Mouse (Mus musculus) forebrain, postnatal 0 days (tissue): Measurements from ENCODE around the gene Stab2. TPM values are rescaled to one million over a fixed set of nuclear protein-coding genes. Genes with fewer than 3 reads are reported as not detected.
A peak's percentile ranks its signal among the peaks of the same experiment; 100 is the strongest.

Experiments used
- ATAC-seq: fragments of 200-750 bp; cut with Nextera tagmentation; 2 replicates; pipeline ENCODE4 v1.8.0; 2017; ENCODE audit warnings: mild to moderate bottlenecking, moderate library complexity
- DNase-seq: peaks from one replicate; pipeline ENCODE4 v3.0.0-alpha.2; 2015
- H3K27ac ChIP-seq: fragments of 300-500 bp; sonication (generic); 2 replicates; pipeline ENCODE4 v1.5.1; 2014; ENCODE audit warnings: low read depth, mild to moderate bottlenecking, antibody characterized with exemption, low read length, moderate library complexity, mixed read lengths
- H3K27me3 ChIP-seq: fragments of 300-500 bp; sonication (generic); 2 replicates; pipeline ENCODE4 v1.6.1; 2014; ENCODE audit warnings: mild to moderate bottlenecking, low read length, mixed read lengths; ENCODE audit not compliant: insufficient read depth
- H3K36me3 ChIP-seq: fragments of 300-500 bp; sonication (generic); 2 replicates; pipeline ENCODE4 v1.6.1; 2014; ENCODE audit warnings: mild to moderate bottlenecking, moderate library complexity; ENCODE audit not compliant: insufficient read depth
- H3K4me1 ChIP-seq: fragments of 300-500 bp; sonication (generic); 2 replicates; pipeline ENCODE4 v1.6.1; 2014; ENCODE audit warnings: antibody characterized with exemption; ENCODE audit not compliant: insufficient read depth
- H3K4me2 ChIP-seq: fragments of 300-500 bp; sonication (generic); 2 replicates; pipeline ENCODE4 v1.6.1; 2014; ENCODE audit warnings: low read depth, mild to moderate bottlenecking, moderate library complexity
- H3K4me3 ChIP-seq: fragments of 300-500 bp; sonication (generic); 2 replicates; pipeline ENCODE4 v1.5.1; 2014; ENCODE audit warnings: low read depth, low read length, mixed read lengths
- H3K9ac ChIP-seq: fragments of 300-500 bp; sonication (generic); 2 replicates; pipeline ENCODE4 v1.6.1; 2014; ENCODE audit warnings: mild to moderate bottlenecking
- H3K9me3 ChIP-seq: fragments of 300-500 bp; sonication (generic); 2 replicates; pipeline ENCODE4 v1.6.1; 2016; ENCODE audit warnings: low read length
- CTCF ChIP-seq: sonication (generic); IDR thresholded peaks from 2 replicates; pipeline ENCODE4 v1.5.1; 2016; ENCODE audit warnings: antibody characterized with exemption, control low read depth, low read depth
- WGBS: fragments of 180-500 bp; shearing (Covaris S2); extraction: QIAGEN DNeasy Blood & Tissue Kit; methylation state at CpG from one replicate; pipeline ENCODE4 v1.1.7; 2014; 5-methylcytosine and 5-hydroxymethylcytosine counted together
- polyA plus RNA-seq: library from polyadenylated mRNA; unstranded; fragments of >200 nt; fragmentation: Nextera tagmentation; extraction: Ambion mirVana; gene quantifications from 2 replicates; pipeline ENCODE4 v1.2.1, GENCODE M21; 2015
- total RNA-seq: library from RNA; depleted of rRNA; stranded (reverse); fragments of >200 nt; gene quantifications from 2 replicates; pipeline ENCODE4 v1.2.3, GENCODE M21; 2014

Gene Stab2
- total and polyA plus RNA-seq, 2 experiments from 2014 or later: 0.08 to 0.19 TPM

DNA sequence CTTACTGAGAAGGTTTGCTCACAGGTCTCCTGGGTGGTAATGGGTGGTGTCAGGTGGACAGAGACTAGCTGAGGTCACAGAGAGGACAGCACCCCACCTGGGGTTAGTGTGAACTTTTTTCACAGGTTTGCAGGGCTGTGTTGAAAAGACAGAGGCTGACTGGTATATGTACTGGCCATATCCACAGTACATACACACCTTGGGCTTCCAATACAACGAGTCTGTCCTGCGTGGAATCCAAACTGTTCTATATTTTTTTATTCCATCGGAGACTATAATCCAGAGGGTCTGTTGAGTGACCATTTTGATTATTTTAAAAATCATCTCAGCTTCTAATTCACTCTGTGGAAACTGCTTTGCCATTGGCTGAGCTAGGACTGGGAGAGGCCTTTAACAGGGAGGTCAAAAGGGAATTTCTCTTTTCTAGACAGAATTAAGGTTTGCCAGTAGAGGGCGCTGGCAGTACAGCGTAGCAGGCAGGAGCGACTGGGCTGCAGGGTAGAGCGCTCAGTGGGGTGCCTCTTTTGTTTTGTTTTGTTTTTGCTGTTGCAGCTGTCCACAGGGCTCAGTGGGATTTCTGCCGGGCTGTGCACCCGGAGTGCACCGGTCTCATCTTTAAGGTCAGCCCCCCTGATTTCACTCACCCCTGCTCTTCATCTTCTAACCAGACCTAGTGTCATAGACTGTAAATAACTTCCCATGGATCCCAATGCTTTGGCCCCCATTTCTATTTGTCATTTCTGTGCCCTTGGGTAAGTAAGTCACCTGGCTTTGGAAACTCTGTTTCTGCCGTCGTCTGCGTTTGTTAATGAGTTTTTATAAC is 35.9 kb downstream of the Stab2 start:
- TF ChIP-seq CTCF: peak; percentile 79
- peak; percentile 63 for ATAC-seq
- peak overlapping the region; percentile 18; the same call in 1 of the 2 replicates for H3K9ac ChIP-seq
- H3K4me1 ChIP-seq: no peaks in the 10 kb centered on the region
- no peaks in the 10 kb centered on the region for H3K36me3 ChIP-seq
- no peak overlapping the region for H3K4me3 ChIP-seq
- H3K27ac ChIP-seq: no peak overlapping the region
- H3K27me3 ChIP-seq: no peaks in the 10 kb centered on the region
- no peaks in the 10 kb centered on the region for H3K9me3 ChIP-seq
- DNase-seq: peak; percentile 78
- peak overlapping the region; percentile 41 for H3K4me2 ChIP-seq
- WGBS: 23% methylated on average over 13 of the region's 13 CpGs

DNA sequence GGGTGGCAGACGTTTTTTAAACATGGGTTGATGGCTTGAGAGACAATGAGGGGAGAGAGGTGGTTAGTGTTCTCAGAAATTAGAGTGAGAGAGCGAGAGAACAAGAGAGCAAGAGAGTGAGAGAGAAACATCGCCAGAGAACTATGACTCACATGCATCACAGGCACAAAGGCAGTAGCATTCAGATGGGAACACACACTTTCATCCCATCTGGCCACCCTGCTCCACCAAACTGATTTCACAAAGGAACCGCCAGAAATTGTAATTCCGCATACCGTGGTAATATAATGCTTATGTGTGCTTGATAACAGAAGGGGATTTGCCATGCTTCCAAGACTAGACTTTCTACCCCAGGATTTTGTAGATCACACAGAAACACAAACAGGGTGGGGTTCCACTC is 38.5 kb downstream of the Stab2 start:
- Histone ChIP-seq H3K36me3 (no peaks in the 10 kb centered on the region), H3K9me3 (no peaks in the 10 kb centered on the region), H3K4me3 (no peak overlapping the region), H3K4me1 (no peaks in the 10 kb centered on the region), H3K4me2 (no peak overlapping the region), H3K27me3 (no peaks in the 10 kb centered on the region), H3K9ac (no peak overlapping the region), H3K27ac (no peak overlapping the region)
- DNase-seq: peak; percentile 17
- no peak for TF ChIP-seq CTCF
- ATAC-seq: peak; percentile 53; the same call in 1 of the 2 replicates
- WGBS: 49% methylated on average over 6 of the region's 6 CpGs

DNA sequence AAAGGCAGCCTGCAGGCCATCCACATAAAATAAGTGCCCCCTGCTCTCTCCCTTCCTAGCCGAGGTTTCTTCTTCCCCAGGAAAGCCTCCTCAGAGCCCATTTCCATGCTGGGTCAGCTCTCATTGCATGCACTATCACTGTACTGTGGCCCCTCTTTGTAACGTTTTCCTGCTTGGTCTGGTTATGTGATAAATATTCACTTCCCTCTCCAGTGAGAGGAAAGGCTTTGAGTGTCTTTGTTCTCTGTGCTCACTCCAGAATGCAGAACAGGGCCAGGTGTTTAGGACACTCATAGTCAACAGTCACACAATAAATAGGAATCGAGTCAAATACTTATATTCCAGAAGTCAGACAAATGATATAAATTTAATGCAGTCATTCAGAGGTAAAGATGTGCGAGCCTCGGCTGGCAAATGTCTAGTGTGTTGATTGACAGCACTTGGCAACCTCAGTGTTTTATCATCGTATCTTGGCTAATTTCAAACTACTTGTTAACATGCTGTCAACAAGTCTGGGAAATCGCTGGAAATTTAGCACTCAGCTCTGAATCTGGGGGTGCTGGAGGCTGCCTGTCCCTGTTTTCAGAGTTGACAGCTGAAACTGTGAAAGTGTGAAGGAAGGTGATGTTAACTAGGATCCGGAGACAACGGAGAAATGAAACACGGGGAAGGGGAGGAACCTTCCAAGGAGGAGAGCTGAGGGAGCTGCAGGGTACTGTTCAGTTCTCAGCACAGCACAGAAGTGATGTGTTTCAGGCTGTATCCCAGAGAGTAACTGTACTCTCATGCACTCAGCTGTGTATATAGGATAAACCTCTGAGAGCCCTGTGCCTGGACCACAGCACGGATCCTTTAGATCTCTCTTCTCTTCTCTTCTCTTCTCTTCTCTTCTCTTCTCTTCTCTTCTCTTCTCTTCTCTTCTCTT is 46.0 kb downstream of the Stab2 start:
- DNase-seq (peak; percentile 79), ATAC-seq (peak; percentile 89)
- TF ChIP-seq CTCF: no peak
- Histone ChIP-seq H3K4me1 (no peaks in the 10 kb centered on the region), H3K27me3 (no peaks in the 10 kb centered on the region), H3K4me2 (no peak overlapping the region), H3K4me3 (no peak overlapping the region), H3K9me3 (no peaks in the 10 kb centered on the region), H3K27ac (peak overlapping the region; percentile 59), H3K9ac (no peak overlapping the region), H3K36me3 (no peaks in the 10 kb centered on the region)
- 32% methylated on average over 11 of the region's 11 CpGs for WGBS

DNA sequence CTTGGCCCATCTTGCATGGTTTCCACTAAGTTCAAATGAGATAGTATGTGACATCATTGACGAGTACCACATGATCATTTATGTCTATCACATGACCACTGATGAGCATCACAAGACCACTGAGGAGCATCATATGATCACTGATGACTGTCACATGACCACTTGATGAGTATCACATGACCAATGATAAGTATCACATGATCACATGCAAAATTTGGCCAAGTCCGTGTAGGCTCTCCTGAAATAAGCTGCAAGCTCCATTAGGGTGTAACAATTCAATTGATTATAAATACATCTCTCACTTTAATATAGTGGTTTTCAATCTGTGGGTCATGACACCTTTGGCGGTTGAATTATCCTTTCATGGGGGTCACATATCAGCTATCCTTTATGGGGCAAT is 52.5 kb downstream of the Stab2 start:
- no peaks in the 10 kb centered on the region for H3K9me3 ChIP-seq
- no peak for TF ChIP-seq CTCF
- H3K9ac ChIP-seq: no peak overlapping the region
- H3K4me1 ChIP-seq: no peaks in the 10 kb centered on the region
- no peak overlapping the region for H3K4me3 ChIP-seq
- no peak overlapping the region for H3K4me2 ChIP-seq
- H3K27ac ChIP-seq: no peak overlapping the region
- DNase-seq (no peak), ATAC-seq (no peak)
- 93% methylated on average over 3 of the region's 3 CpGs for WGBS
- no peaks in the 10 kb centered on the region for H3K36me3 ChIP-seq
- no peaks in the 10 kb centered on the region for H3K27me3 ChIP-seq

DNA sequence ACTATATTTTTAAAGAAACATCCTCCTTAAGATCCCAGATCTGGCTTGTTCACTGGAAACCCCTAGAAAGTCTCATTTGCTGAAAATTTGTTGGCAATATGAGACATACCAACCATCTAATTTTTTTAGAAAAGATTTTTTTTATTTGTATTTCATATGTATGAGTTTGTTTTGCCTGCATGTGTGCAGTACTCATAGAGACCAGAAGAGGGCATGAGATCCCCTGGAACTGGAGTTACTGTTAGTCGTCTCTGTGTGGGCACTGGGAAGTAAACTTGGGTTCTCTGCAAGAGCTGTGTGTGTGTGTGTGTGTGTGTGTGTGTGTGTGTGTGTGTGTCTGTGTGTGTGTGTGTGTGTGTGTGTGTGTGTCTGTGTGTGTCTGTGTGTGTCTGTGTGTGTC is 55.1 kb downstream of the Stab2 start:
- Histone ChIP-seq H3K4me3 (no peak overlapping the region), H3K27me3 (no peaks in the 10 kb centered on the region), H3K27ac (no peak overlapping the region), H3K9ac (no peak overlapping the region), H3K4me2 (no peak overlapping the region), H3K36me3 (no peaks in the 10 kb centered on the region), H3K4me1 (no peaks in the 10 kb centered on the region), H3K9me3 (no peaks in the 10 kb centered on the region)
- no peak for ATAC-seq
- DNase-seq: no peak
- WGBS: 63% methylated on average over 1 of the region's 1 CpGs
- peak; percentile 20; the same call in 1 of the 2 replicates for TF ChIP-seq CTCF

DNA sequence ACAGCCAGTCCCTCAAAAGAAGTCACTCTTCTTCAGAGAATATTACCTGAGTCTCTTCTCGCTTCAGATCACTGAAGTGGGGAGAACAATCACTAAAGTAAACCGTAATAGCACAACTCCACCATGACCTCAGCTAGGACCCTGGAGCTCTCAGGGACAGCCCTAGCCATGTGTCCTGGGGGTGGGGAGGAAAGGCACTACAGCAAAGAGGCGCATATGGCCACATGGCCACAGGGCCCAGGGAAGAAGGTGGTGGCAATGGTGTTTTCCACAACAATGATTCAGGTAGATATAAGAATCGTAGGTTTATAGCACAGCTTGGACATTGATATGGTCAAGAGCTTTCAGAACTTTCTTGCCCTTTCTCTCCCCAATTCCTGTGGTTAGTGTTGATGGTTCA is 57.0 kb downstream of the Stab2 start:
- DNase-seq (no peak), ATAC-seq (no peak)
- TF ChIP-seq CTCF: no peak
- Histone ChIP-seq H3K9ac (no peak overlapping the region), H3K4me2 (no peak overlapping the region), H3K27me3 (no peaks in the 10 kb centered on the region), H3K36me3 (no peaks in the 10 kb centered on the region), H3K27ac (no peak overlapping the region), H3K4me1 (no peaks in the 10 kb centered on the region), H3K9me3 (no peaks in the 10 kb centered on the region), H3K4me3 (no peak overlapping the region)
- WGBS: 93% methylated on average over 4 of the region's 4 CpGs

DNA sequence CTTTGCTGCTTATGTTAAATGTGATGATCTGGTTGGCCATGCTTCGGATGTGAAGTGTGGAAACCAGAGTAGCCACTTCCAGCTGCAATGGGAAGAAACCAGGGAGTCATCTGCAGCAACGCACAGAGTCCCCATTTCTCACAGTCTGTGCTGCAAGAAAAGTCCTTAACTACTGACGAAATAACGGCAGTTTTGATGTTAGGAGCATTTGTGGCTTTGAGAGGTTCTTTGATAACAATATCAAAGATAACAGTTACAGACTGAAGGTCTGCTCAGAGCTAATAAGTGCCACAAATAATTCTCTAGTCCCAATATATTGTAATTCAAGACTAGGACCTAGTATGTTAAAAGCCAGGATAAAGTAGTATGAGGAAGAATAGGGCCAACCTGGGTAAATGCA is 57.9 kb downstream of the Stab2 start:
- no peak for ATAC-seq
- H3K27ac ChIP-seq: no peak overlapping the region
- 89% methylated on average over 4 of the region's 4 CpGs for WGBS
- H3K4me2 ChIP-seq: no peak overlapping the region
- no peak overlapping the region for H3K4me3 ChIP-seq
- no peaks in the 10 kb centered on the region for H3K4me1 ChIP-seq
- no peak for TF ChIP-seq CTCF
- DNase-seq: no peak
- no peak overlapping the region for H3K9ac ChIP-seq
- no peaks in the 10 kb centered on the region for H3K9me3 ChIP-seq
- H3K36me3 ChIP-seq: no peaks in the 10 kb centered on the region
- H3K27me3 ChIP-seq: no peaks in the 10 kb centered on the region
